Mouse (Mus musculus): ENCODE measurements around the gene Pnkp. TPM values are rescaled to one million over a fixed set of nuclear protein-coding genes. Genes with fewer than 3 reads are reported as not detected.

Pnkp gene
- polyA plus RNA-seq, 1 experiment = 53.4 TPM

DNA sequence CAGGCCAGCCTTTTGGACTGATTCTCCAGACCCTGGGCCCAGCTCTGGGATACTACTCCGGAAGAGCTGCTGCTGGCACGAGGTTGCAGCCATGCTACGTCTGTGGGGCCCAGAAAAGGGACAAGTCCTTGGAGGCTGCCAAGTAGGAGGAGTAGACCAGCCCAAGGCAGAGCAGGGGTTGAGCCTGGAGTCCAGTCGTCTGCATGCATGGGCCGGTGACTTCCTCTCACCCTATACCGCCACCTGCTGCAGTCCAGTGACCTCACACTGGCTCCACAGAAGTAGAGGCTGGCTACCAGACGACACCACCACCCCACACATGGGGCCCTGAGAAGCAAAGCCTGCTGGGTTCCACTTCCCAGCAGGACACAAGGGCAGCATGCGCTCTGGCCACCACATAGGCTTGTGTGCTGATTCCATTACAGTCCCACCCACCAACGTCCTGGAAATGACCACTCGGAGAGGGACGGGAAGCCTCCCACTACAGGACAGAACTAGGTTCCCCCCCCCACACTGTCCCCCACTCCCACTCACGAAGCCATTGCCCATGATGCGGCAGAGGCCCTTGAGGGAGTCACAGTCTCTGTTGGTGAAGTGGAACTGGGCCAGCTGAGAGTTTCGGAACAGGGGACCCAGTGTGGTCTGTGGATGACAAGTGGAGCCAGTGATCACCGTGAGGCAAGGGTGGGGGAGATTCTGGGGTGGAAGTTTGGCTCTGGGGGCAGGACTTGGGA is 9.5 kb downstream of the Pnkp start:
- peak; percentile 81 for DNase-seq
- TF ChIP-seq POLR2A (IDR thresholded peaks at IDR 0.05; ENCODE audit: low read depth, low read length) = no peak
- TF ChIP-seq CTCF (conservative IDR thresholded peaks at IDR 0.05; ENCODE audit: insufficient read depth, insufficient read length, low read depth, low read length) = no peak; the same call in 1 of the 2 replicates
- Histone ChIP-seq H3K27me3 (replicated peaks; ENCODE audit: control insufficient read depth, insufficient read depth, low read length) (no peaks in the 10 kb centered on the region), H3K4me3 (ENCODE audit: insufficient read depth, low read depth, low read length) (no peak overlapping the region), H3K27ac (ENCODE audit: insufficient read depth, low read depth, low read length) (peak overlapping the region; percentile 12; the same call in 1 of the 2 replicates), H3K36me3 (ENCODE audit: control insufficient read depth, insufficient read depth, low read length) (no peaks in the 10 kb centered on the region), H3K4me1 (ENCODE audit: control insufficient read depth, insufficient read depth, low read length) (peaks cover 21% of the 10 kb centered on the region)
- 17% methylated on average over 15 of the region's 15 CpGs for WGBS

DNA sequence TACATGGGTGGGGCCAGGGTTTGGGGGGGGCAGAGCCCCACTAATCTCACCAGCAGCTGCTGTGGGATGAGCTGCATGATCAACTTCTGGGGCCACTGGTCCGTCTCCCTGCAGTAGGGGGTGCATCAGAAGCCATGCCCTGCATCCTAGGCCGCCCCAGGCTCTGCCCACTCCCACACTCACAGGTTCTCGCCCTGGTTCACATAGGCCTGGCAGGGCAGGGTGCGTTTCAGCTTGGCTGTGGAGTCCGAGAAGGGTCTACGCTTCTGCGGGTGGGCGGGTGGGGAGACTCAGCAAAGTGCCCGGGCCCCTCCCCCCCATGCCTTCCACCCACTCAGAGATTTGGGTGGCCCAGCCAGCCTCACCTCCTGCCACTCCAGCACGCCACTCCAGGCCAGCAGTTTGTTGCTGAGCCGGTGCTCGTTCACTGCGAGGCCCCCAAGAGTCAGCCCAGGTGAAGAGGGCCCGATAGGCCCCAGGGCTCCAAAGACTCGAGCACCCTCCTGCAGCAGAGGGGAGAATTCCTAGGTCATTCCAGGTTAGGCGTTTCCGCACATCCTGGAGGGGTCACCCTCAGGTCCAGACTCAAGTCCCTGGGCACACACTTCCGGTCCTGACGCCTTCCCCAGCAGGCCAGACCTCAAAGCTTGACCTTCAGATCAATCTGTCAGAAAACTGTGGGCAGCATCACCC is 10.2 kb downstream of the Pnkp start:
- H3K36me3 ChIP-seq (ENCODE audit: control insufficient read depth, insufficient read depth, low read length) = no peaks in the 10 kb centered on the region
- peaks cover 21% of the 10 kb centered on the region for H3K4me1 ChIP-seq (ENCODE audit: control insufficient read depth, insufficient read depth, low read length)
- no peak overlapping the region for H3K4me3 ChIP-seq (ENCODE audit: insufficient read depth, low read depth, low read length)
- peak overlapping the region; percentile 42; the same call in 1 of the 2 replicates for H3K27ac ChIP-seq (ENCODE audit: insufficient read depth, low read depth, low read length)
- H3K27me3 ChIP-seq (replicated peaks; ENCODE audit: control insufficient read depth, insufficient read depth, low read length) = no peaks in the 10 kb centered on the region
- no peak for DNase-seq
- TF ChIP-seq POLR2A (IDR thresholded peaks at IDR 0.05; ENCODE audit: low read depth, low read length) (no peak), CTCF (conservative IDR thresholded peaks at IDR 0.05; ENCODE audit: insufficient read depth, insufficient read length, low read depth, low read length) (no peak)
- WGBS = 50% methylated on average over 19 of the region's 19 CpGs

DNA sequence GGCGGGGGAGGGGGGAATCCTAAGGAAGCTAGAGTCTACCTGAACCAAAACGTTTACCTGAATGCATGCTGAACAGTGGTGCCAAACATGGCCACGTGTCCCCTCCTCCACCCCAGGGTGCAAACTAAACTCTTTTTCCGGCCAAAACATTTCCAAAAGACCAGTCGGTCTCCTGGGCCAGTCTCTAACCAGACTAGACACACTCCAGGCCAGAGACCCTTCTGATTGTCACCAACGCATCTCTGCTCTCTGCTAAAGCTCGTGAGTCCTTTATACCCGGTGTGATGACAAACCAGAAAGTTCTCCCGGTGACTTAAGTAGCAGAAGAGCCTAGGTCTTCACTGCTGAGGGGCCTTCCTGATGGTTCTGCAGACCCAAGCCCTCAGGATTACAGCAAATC is 10.9 kb downstream of the Pnkp start:
- TF ChIP-seq CTCF (conservative IDR thresholded peaks at IDR 0.05; ENCODE audit: insufficient read depth, insufficient read length, low read depth, low read length) (no peak), POLR2A (IDR thresholded peaks at IDR 0.05; ENCODE audit: low read depth, low read length) (no peak)
- DNase-seq = no peak
- peaks cover 21% of the 10 kb centered on the region for H3K4me1 ChIP-seq (ENCODE audit: control insufficient read depth, insufficient read depth, low read length)
- WGBS = 35% methylated on average over 9 of the region's 9 CpGs
- peak overlapping the region; percentile 42 for H3K27ac ChIP-seq (ENCODE audit: insufficient read depth, low read depth, low read length)
- no peaks in the 10 kb centered on the region for H3K27me3 ChIP-seq (replicated peaks; ENCODE audit: control insufficient read depth, insufficient read depth, low read length)
- H3K36me3 ChIP-seq (ENCODE audit: control insufficient read depth, insufficient read depth, low read length) = no peaks in the 10 kb centered on the region
- peak overlapping the region; percentile 90; the same call in 1 of the 2 replicates for H3K4me3 ChIP-seq (ENCODE audit: insufficient read depth, low read depth, low read length)

- TF ChIP-seq CTCF (conservative IDR thresholded peaks at IDR 0.05; ENCODE audit: insufficient read depth, insufficient read length, low read depth, low read length) (no peak), POLR2A (IDR thresholded peaks at IDR 0.05; ENCODE audit: low read depth, low read length) (no peak)
- no peaks in the 10 kb centered on the region for H3K27me3 ChIP-seq (replicated peaks; ENCODE audit: control insufficient read depth, insufficient read depth, low read length)
- H3K4me3 ChIP-seq (ENCODE audit: insufficient read depth, low read depth, low read length) = peak overlapping the region; percentile 90
- peak; percentile 58 for DNase-seq
- H3K36me3 ChIP-seq (ENCODE audit: control insufficient read depth, insufficient read depth, low read length) = no peaks in the 10 kb centered on the region
- WGBS = 5% methylated on average over 16 of the region's 16 CpGs
- H3K4me1 ChIP-seq (ENCODE audit: control insufficient read depth, insufficient read depth, low read length) = peaks cover 21% of the 10 kb centered on the region
- H3K27ac ChIP-seq (ENCODE audit: insufficient read depth, low read depth, low read length) = peak overlapping the region; percentile 42
Observed at GRCm38 (mm10) chr7:44868465-44868864, 11.5 kb downstream of the Pnkp start.

DNA sequence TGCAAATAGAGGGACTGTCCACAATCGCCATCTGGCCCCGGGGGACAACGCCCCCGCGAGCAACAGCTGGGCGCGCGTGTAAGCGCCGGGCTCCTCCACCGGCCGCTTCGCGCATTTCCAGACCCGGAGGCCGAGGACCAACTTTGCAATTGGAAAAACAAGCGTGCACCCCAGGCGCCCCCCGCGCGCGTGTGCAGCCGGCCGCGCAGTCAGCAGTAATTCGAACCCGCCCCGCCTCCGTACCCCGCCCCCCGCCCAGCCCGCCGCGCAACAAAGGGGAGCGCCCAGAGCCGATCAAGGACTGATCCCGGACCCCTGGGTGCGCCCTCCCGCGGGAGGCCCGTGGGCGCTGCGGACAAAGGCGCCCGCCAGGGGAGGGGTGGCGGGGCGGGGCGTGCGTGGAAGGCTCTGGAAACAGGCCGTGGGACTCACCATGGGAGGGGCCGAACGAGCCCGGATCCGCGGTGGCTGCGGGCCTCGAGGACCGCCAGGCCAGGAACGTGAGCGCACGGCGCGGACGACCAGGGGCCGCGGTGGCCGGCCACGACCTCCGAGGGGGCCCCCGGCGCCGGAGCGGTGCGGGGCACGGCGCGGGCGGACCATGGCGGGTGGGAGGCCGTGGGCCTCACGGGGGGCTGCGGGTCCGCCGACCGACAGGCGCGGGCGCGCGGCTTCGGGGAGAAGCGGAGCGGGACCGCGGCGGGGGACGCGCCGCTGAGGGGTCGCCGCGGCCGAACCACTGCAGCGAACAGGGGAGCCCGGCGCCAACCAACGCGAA is 12.2 kb downstream of the Pnkp start:
- TF ChIP-seq CTCF (conservative IDR thresholded peaks at IDR 0.05; ENCODE audit: insufficient read depth, insufficient read length, low read depth, low read length) = no peak
- no peak for TF ChIP-seq POLR2A (IDR thresholded peaks at IDR 0.05; ENCODE audit: low read depth, low read length)
- Histone ChIP-seq H3K27ac (ENCODE audit: insufficient read depth, low read depth, low read length) (peak overlapping the region; percentile 98), H3K36me3 (ENCODE audit: control insufficient read depth, insufficient read depth, low read length) (no peaks in the 10 kb centered on the region), H3K27me3 (replicated peaks; ENCODE audit: control insufficient read depth, insufficient read depth, low read length) (no peaks in the 10 kb centered on the region), H3K4me3 (ENCODE audit: insufficient read depth, low read depth, low read length) (peak overlapping the region; percentile 90), H3K4me1 (ENCODE audit: control insufficient read depth, insufficient read depth, low read length) (peaks cover 21% of the 10 kb centered on the region)
- WGBS = under 1% methylated on average over 103 of the region's 108 CpGs
- DNase-seq = peak; percentile 78

DNA sequence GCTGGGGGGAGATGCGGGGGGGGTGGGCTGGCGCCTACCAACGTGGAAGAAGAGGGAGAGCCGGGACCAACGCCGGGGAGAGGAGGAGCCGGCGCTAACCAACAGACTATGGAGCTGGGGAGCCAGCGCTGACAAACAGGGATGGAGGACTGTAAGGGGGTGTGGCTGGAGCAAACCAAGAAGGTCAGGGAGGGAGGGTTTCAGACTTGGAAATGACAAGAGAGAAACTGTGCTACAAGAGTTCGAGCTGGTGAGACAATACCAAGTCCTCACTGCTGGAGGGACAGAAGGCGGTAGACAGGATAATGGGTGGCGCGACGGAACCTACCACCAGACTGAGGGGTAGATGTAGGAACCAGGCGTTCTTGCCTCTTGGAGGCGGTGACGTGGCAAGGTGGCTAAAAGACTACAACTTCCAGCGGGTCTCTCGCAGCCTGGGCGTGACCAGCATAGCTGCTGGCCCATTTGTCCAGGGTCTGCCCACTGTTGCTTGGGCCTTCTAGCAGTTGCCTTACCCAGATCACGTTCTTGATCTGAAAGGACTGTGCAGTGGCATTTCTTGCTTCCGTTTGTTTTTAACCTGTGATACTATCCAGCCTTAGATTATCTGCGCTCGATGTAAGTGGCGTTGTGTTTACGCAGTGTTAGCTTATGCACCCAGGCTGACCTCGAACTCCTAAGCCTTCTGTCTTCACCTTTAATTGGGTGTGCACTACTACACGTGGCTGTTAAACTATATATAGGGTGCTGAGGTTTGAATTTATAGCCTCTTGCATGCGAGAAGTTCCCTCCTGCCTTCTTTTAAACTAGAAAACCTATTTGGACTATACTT is 13.0 kb downstream of the Pnkp start, which contains the start of gene Ptov1:
Gene Ptov1 (minus strand): TSS at position 92 of the 832 bp plus-strand sequence.
- peak; percentile 68 for TF ChIP-seq POLR2A (IDR thresholded peaks at IDR 0.05; ENCODE audit: low read depth, low read length)
- 0 out of 2 replicates have a peak, but pooled peaks have one; percentile 4 for TF ChIP-seq CTCF (conservative IDR thresholded peaks at IDR 0.05; ENCODE audit: insufficient read depth, insufficient read length, low read depth, low read length)
- Histone ChIP-seq H3K4me3 (ENCODE audit: insufficient read depth, low read depth, low read length) (peak within 1 kb of the TSS; percentile 90), H3K36me3 (ENCODE audit: control insufficient read depth, insufficient read depth, low read length) (no peaks in the 10 kb centered on the region), H3K27me3 (replicated peaks; ENCODE audit: control insufficient read depth, insufficient read depth, low read length) (no peaks in the 10 kb centered on the region), H3K4me1 (ENCODE audit: control insufficient read depth, insufficient read depth, low read length) (peaks cover 21% of the 10 kb centered on the region), H3K27ac (ENCODE audit: insufficient read depth, low read depth, low read length) (peak within 1 kb of the TSS; percentile 98)
- 3% methylated on average over 29 of the region's 29 CpGs for WGBS
- peak; percentile 97 for DNase-seq
